ENCODE assay signal across 8 mouse cellular contexts in the genomic region with DNA sequence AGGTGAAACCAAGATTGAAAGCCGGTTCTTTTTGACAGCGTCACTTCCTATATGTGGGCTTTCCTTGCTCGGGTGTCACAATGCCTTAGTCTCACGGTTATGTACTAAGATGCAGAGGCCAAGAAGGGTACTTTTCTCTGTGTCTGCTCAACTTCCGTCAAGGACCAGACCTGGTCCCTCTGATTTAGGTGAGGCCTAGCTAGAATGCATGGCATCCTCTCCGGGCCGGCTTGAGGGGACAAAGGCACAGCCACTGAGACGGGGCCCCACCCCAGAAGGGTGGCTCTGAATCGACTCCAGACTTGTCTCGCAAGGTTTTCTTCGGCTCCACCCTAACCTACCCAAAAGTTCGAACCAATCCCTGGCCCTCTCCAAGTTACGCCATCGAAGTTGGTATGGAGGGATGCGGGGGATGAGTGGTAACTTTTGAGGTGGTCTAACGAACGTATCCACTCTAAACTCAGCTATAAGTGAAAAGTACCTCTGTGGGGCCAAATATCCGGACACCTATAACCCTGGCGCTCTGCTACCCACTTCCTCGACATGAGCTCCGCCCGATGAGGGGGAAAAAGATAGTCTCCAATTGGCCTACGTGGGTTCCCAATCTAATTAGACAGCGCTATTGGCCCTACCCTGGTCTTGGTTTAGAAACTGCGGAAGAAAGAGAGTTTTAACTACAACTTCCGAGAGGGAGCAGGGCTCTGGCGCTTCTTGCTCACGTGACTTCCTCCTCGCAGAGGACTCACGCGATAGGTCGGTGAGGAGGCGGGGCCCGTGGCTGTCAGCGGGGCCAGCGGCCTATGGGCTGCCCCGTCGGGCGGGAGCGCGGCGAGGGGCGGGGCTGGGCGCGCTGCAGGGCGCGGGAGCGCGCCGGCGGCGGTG. TPM values are rescaled to one million over a fixed set of nuclear protein-coding genes. Genes with fewer than 3 reads are reported as not detected.
DNase-seq lines count a peak whose midpoint lies in the region; ATAC-seq and TF ChIP-seq lines count a peak whose summit lies in the region.

A gene (plus strand): TSS at position 110 of the 882 bp plus-strand sequence.

- peak; percentile 67 for TF ChIP-seq POLR2A in CH12.LX (IDR thresholded peaks at IDR 0.05; ENCODE audit: low read depth, low read length)

- H3K9me3 ChIP-seq in CH12.LX (replicated peaks; ENCODE audit: low read length) = no peaks in the 10 kb centered on the region
- no peaks in the 10 kb centered on the region for H3K9me3 ChIP-seq in forebrain, embryonic 11.5 days (ENCODE audit: control insufficient read depth, low read length)
- no peaks in the 10 kb centered on the region for H3K9me3 ChIP-seq in heart, embryonic 16.5 days (replicated peaks; ENCODE audit: control insufficient read depth, low read length)
- no peaks in the 10 kb centered on the region for H3K9me3 ChIP-seq in liver, embryonic 15.5 days (replicated peaks)
- H3K9me3 ChIP-seq in neural tube, embryonic 12.5 days = no peaks in the 10 kb centered on the region

- peaks cover 0 to 2% of the 10 kb centered on the region in 2 experiments for H3K36me3 ChIP-seq in CH12.LX (replicated peaks in 1 of 2; ENCODE audit: control insufficient read depth in 1 of 2, insufficient read depth in 1 of 2, low read length in 1 of 2)
- H3K36me3 ChIP-seq in forebrain, embryonic 11.5 days (ENCODE audit: control insufficient read depth, insufficient read depth, low read length) = no peaks in the 10 kb centered on the region
- no peaks in the 10 kb centered on the region for H3K36me3 ChIP-seq in heart, embryonic 16.5 days (ENCODE audit: control insufficient read depth, insufficient read depth)
- H3K36me3 ChIP-seq in liver, embryonic 15.5 days (replicated peaks) = no peaks in the 10 kb centered on the region
- peaks cover 4% of the 10 kb centered on the region; the same call in 1 of the 2 replicates for H3K36me3 ChIP-seq in neural tube, embryonic 12.5 days

- H3K27ac ChIP-seq in CH12.LX (ENCODE audit: insufficient read depth, low read depth) = peak within 1 kb of the TSS; percentile 97
- peak within 1 kb of the TSS; percentile 86 for H3K27ac ChIP-seq in forebrain, embryonic 11.5 days (ENCODE audit: low read depth, low read length)
- peak within 1 kb of the TSS; percentile 98 for H3K27ac ChIP-seq in heart, embryonic 16.5 days (ENCODE audit: low read length)
- H3K27ac ChIP-seq in liver, embryonic 15.5 days (replicated peaks) = peak within 1 kb of the TSS; percentile 98
- H3K27ac ChIP-seq in neural tube, embryonic 12.5 days = peak within 1 kb of the TSS; percentile 82

- H3K27me3 ChIP-seq in CH12.LX (replicated peaks) = no peaks in the 10 kb centered on the region
- no peaks in the 10 kb centered on the region for H3K27me3 ChIP-seq in forebrain, embryonic 11.5 days (ENCODE audit: control insufficient read depth, insufficient read depth, low read length)
- H3K27me3 ChIP-seq in heart, embryonic 16.5 days (ENCODE audit: control insufficient read depth, insufficient read depth, low read length) = no peaks in the 10 kb centered on the region
- no peaks in the 10 kb centered on the region for H3K27me3 ChIP-seq in liver, embryonic 15.5 days
- no peaks in the 10 kb centered on the region for H3K27me3 ChIP-seq in neural tube, embryonic 12.5 days (replicated peaks)

- 1% methylated on average over 45 of the region's 52 CpGs for WGBS in forebrain, embryonic 11.5 days
- WGBS in heart, embryonic 16.5 days = under 1% methylated on average over 52 of the region's 52 CpGs
- WGBS in liver, embryonic 15.5 days (ENCODE audit: insufficient replicate concordance) = under 1% methylated on average over 48 of the region's 52 CpGs
- 2% methylated on average over 52 of the region's 52 CpGs for WGBS in neural tube, embryonic 12.5 days

- H3K79me2 ChIP-seq in CH12.LX (replicated peaks; ENCODE audit: control insufficient read depth, extremely low read depth, insufficient read depth, poor library complexity, severe bottlenecking) = peaks cover 67% of the 10 kb centered on the region

- no peak for TF ChIP-seq CTCF in CH12.LX (conservative IDR thresholded peaks at IDR 0.05 in 1 of 2, IDR thresholded peaks at IDR 0.05 in 1 of 2; ENCODE audit: low read depth in 2 of 2, low read length in 2 of 2)

- peak within 1 kb of the TSS; percentile 87 for H3K9ac ChIP-seq in CH12.LX (ENCODE audit: insufficient read depth, low read depth)
- H3K9ac ChIP-seq in forebrain, embryonic 11.5 days (ENCODE audit: low read length) = peak within 1 kb of the TSS; percentile 81
- H3K9ac ChIP-seq in heart, embryonic 16.5 days (ENCODE audit: low read length) = peak within 1 kb of the TSS; percentile 98
- peak within 1 kb of the TSS; percentile 92 for H3K9ac ChIP-seq in liver, embryonic 15.5 days
- H3K9ac ChIP-seq in neural tube, embryonic 12.5 days = peak within 1 kb of the TSS; percentile 84

- peak; percentile 98 for DNase-seq in CH12.LX (ENCODE audit: extremely low read depth)
- peak; percentile 93 for DNase-seq in c-Kit-positive CD71-positive TER-119-negative erythroid progenitor cells, embryonic 14.5 days (ENCODE audit: low read depth)
- DNase-seq in forebrain, embryonic 11.5 days (ENCODE audit: low spot score) = peak; percentile 98
- DNase-seq in kidney, postnatal 36 days = peak; percentile 98
- DNase-seq in telencephalon, adult 2 months (ENCODE audit: low read depth, low spot score) = peak; percentile 96

- no peak for TF ChIP-seq EP300 in CH12.LX (IDR thresholded peaks at IDR 0.05; ENCODE audit: low read length)

- in situ Hi-C loops in CH12.LX (cut with MboI; ENCODE audit: low pct_ligation_motif_present, low pct_unique_long_range_greater_than_20kb, low sequenced_read_pairs) = no loop called here

- peaks cover 16 to 22% of the 10 kb centered on the region in 2 experiments for H3K4me1 ChIP-seq in CH12.LX (ENCODE audit: control insufficient read depth in 1 of 2, insufficient read depth in 2 of 2)
- H3K4me1 ChIP-seq in forebrain, embryonic 11.5 days (replicated peaks; ENCODE audit: control insufficient read depth, insufficient read depth, low read length) = no peaks in the 10 kb centered on the region; the same call in 1 of the 2 replicates
- peaks cover 22% of the 10 kb centered on the region for H3K4me1 ChIP-seq in heart, embryonic 16.5 days (ENCODE audit: control insufficient read depth, insufficient read depth, low read length)
- peaks cover 57% of the 10 kb centered on the region for H3K4me1 ChIP-seq in liver, embryonic 15.5 days (replicated peaks)
- peaks cover 23% of the 10 kb centered on the region for H3K4me1 ChIP-seq in neural tube, embryonic 12.5 days

- peak within 1 kb of the TSS; percentile 84 to 89 (median 87) for H3K4me3 ChIP-seq in CH12.LX (replicated peaks in 1 of 3; ENCODE audit: low read depth in 2 of 3, low read length in 2 of 3, poor library complexity in 1 of 3)
- H3K4me3 ChIP-seq in forebrain, embryonic 11.5 days (ENCODE audit: low read depth, low read length) = peak within 1 kb of the TSS; percentile 86
- peak within 1 kb of the TSS; percentile 97 for H3K4me3 ChIP-seq in heart, embryonic 16.5 days (ENCODE audit: low read length)
- H3K4me3 ChIP-seq in liver, embryonic 15.5 days (replicated peaks) = peak within 1 kb of the TSS; percentile 89
- peak within 1 kb of the TSS; percentile 80 for H3K4me3 ChIP-seq in neural tube, embryonic 12.5 days

- H3K4me2 ChIP-seq in CH12.LX (ENCODE audit: insufficient read depth, low read depth, poor library complexity, severe bottlenecking) = peak within 1 kb of the TSS; percentile 83
- H3K4me2 ChIP-seq in forebrain, embryonic 11.5 days (ENCODE audit: low read depth, low read length, severe bottlenecking) = peak within 1 kb of the TSS; percentile 94
- H3K4me2 ChIP-seq in heart, embryonic 16.5 days (ENCODE audit: low read depth, low read length) = peak within 1 kb of the TSS; percentile 94
- H3K4me2 ChIP-seq in liver, embryonic 15.5 days = peak within 1 kb of the TSS; percentile 89
- H3K4me2 ChIP-seq in neural tube, embryonic 12.5 days (replicated peaks) = peak within 1 kb of the TSS; percentile 78

- dilution Hi-C loops in CH12.LX (cut with MboI; ENCODE audit: extremely low pct_ligation_motif_present, extremely low pct_unique_long_range_greater_than_20kb, low sequenced_read_pairs) = no loop called here

- no peak for TF ChIP-seq RAD21 in CH12.LX (IDR thresholded peaks at IDR 0.05; ENCODE audit: low read depth, low read length)

- peak; percentile 98 for ATAC-seq in forebrain, embryonic 11.5 days (replicated peaks; ENCODE audit: low FRiP score)
- peak; percentile 97 for ATAC-seq in heart, embryonic 16.5 days (replicated peaks; ENCODE audit: extremely low read depth, insufficient read depth, low FRiP score)
- ATAC-seq in liver, embryonic 15.5 days (ENCODE audit: insufficient read depth) = peak; percentile 95
- ATAC-seq in neural tube, embryonic 12.5 days (ENCODE audit: low FRiP score, low read depth) = peak; percentile 98

TF ChIP-seq in CH12.LX, 34 proteins besides CTCF, POLR2A, EP300 and RAD21 (continues in another document):
- TF ChIP-seq TCF12 (IDR thresholded peaks at IDR 0.05; ENCODE audit: low read depth, low read length) = peak; percentile 59
- TF ChIP-seq BHLHE40 (IDR thresholded peaks at IDR 0.05; ENCODE audit: low read depth, low read length) = peak; percentile 97
- TF ChIP-seq SMC3 (IDR thresholded peaks at IDR 0.05; ENCODE audit: low read depth, low read length) = no peak
- no peak for TF ChIP-seq MYC (IDR thresholded peaks at IDR 0.05; ENCODE audit: low read depth, low read length)
- no peak for TF ChIP-seq IRF4 (IDR thresholded peaks at IDR 0.05; ENCODE audit: low read depth, low read length)
- peak; percentile 96 for TF ChIP-seq USF1 (IDR thresholded peaks at IDR 0.05; ENCODE audit: low read depth, low read length)
- 0 out of 2 replicates have a peak, but pooled peaks have one; percentile 1 for TF ChIP-seq JUND (conservative IDR thresholded peaks at IDR 0.05; ENCODE audit: low read depth, low read length)
- peak; percentile 46; the same call in 1 of the 2 replicates for TF ChIP-seq MXI1 (IDR thresholded peaks at IDR 0.05; ENCODE audit: low read depth, low read length)
- TF ChIP-seq ELF1 (IDR thresholded peaks at IDR 0.05; ENCODE audit: low read depth, low read length) = peak; percentile 94
- TF ChIP-seq NRF1 (IDR thresholded peaks at IDR 0.05; ENCODE audit: low read depth, low read length) = 0 out of 2 replicates have a peak, but pooled peaks have one; percentile 6
- 0 out of 2 replicates have a peak, but pooled peaks have one; percentile 79 for TF ChIP-seq ZMIZ1 (IDR thresholded peaks at IDR 0.05; ENCODE audit: low read depth, low read length)
- TF ChIP-seq MEF2A (IDR thresholded peaks at IDR 0.05; ENCODE audit: borderline replicate concordance, low read depth, low read length) = peak; percentile 36; the same call in 1 of the 2 replicates

RNA-seq across cellular contexts. Expression of the gene that starts here (rescaled TPM):
- 25.5 and 29.0 TPM in 2 replicates for total RNA-seq in CH12.LX (2012; rRNA removed)
- 32.9 and 37.8 TPM in 2 replicates for total RNA-seq in CH12.LX (2014; rRNA removed)
- 73.5 and 96.3 TPM in 2 replicates for polyA plus RNA-seq in CH12.LX (2012; ENCODE audit: insufficient read length, low read depth)
- 4.5 and 5.3 TPM in 2 replicates for polyA plus RNA-seq in forebrain, embryonic 11.5 days (2014; fragmentation: Nextera tagmentation; extraction: Ambion mirVana)
- 3.7 and 4.3 TPM in 2 replicates for polyA plus RNA-seq in heart, embryonic 16.5 days (2015; fragmentation: Nextera tagmentation; extraction: Ambion mirVana)
- polyA plus RNA-seq in liver, embryonic 15.5 days (2015; fragmentation: Nextera tagmentation; extraction: Ambion mirVana) = 2.6 and 3.0 TPM in 2 replicates
- 4.4 and 5.6 TPM in 2 replicates for polyA plus RNA-seq in neural tube, embryonic 12.5 days (2016; fragmentation: Nextera tagmentation; extraction: Ambion mirVana)

Comparison
In these comparisons a context has a peak if more than half of its experiments do, and no peak if none do; other contexts are left out.
1. Peak in every context shown above with its lines: DNase-seq, ATAC-seq, H3K4me3 ChIP-seq and H3K27ac ChIP-seq.
2. RNA of the gene that starts here (polyA plus RNA-seq): 73.5 to 96.3 TPM in CH12.LX; 4.5 to 5.3 TPM in forebrain, embryonic 11.5 days, 4.4 to 5.6 TPM in neural tube, embryonic 12.5 days, 3.7 to 4.3 TPM in heart, embryonic 16.5 days and 2.6 to 3.0 TPM in liver, embryonic 15.5 days; every median in the first group is over 10 times any median in the second.